Mouse (Mus musculus) CH12.LX (cell line): ENCODE data around the gene Zc3h6. TPM values are rescaled to one million over a fixed set of nuclear protein-coding genes. Genes with fewer than 3 reads are reported as not detected.
A peak's percentile ranks its signal among the peaks of the same experiment; 100 is the strongest.

Experiments used
- DNase-seq: peaks from one replicate; pipeline ENCODE4 v3.0.0-alpha.2; 2013; ENCODE audit errors: extremely low read depth
- H3K27ac ChIP-seq: 2 replicates; pipeline ENCODE4 v1.5.1; 2012; ENCODE audit warnings: low read depth, mild to moderate bottlenecking, control low read depth, moderate library complexity; ENCODE audit not compliant: insufficient read depth
- H3K27me3 ChIP-seq: replicated peaks from 2 replicates; pipeline ENCODE3; 2012; ENCODE audit warnings: inconsistent platforms
- H3K36me3 ChIP-seq, 2 experiments: replicated peaks in 1 of 2; 2 replicates each; pipeline versions ENCODE3 to v1.6.1; 2012; ENCODE audit warnings: inconsistent platforms in 1 of 2, low read length in 1 of 2, mild to moderate bottlenecking in 1 of 2, mixed read lengths in 1 of 2, moderate library complexity in 1 of 2; ENCODE audit not compliant: control insufficient read depth in 1 of 2, insufficient read depth in 1 of 2
- H3K4me1 ChIP-seq, 2 experiments: 2 replicates each; pipeline ENCODE4 v1.6.1; 2012; ENCODE audit warnings: inconsistent platforms in 1 of 2, moderate library complexity in 1 of 2; ENCODE audit not compliant: insufficient read depth in 2 of 2, control insufficient read depth in 1 of 2
- H3K4me2 ChIP-seq: 2 replicates; pipeline ENCODE4 v1.6.1; 2012; ENCODE audit warnings: low read depth, mild to moderate bottlenecking, control low read depth; ENCODE audit not compliant: poor library complexity, insufficient read depth, severe bottlenecking
- H3K4me3 ChIP-seq, 3 experiments: fragments of 150-350 bp in 1 of 3; sonication (generic) in 1 of 3; replicated peaks in 1 of 3; 2 replicates each; pipeline versions ENCODE3 to v1.5.1; 2011 to 2012; ENCODE audit warnings: low read depth in 2 of 3, low read length in 2 of 3, mild to moderate bottlenecking in 2 of 3, moderate library complexity in 2 of 3, control low read depth in 1 of 3, improper control_type of control experiment in 1 of 3, inconsistent platforms in 1 of 3, mixed read lengths in 1 of 3; ENCODE audit not compliant: poor library complexity in 1 of 3
- H3K79me2 ChIP-seq: replicated peaks from 2 replicates; pipeline ENCODE4 v1.6.1; 2012; ENCODE audit warnings: mild to moderate bottlenecking, moderate library complexity; ENCODE audit not compliant: control insufficient read depth, poor library complexity, insufficient read depth, severe bottlenecking; ENCODE audit errors: extremely low read depth
- H3K9ac ChIP-seq: 2 replicates; pipeline ENCODE4 v1.6.1; 2012; ENCODE audit warnings: low read depth, mild to moderate bottlenecking, control low read depth, moderate library complexity; ENCODE audit not compliant: insufficient read depth
- H3K9me3 ChIP-seq: replicated peaks from 2 replicates; pipeline ENCODE3; 2012; ENCODE audit warnings: low read length, inconsistent platforms, mixed read lengths
- BHLHE40 ChIP-seq: IDR thresholded peaks from 2 replicates; pipeline ENCODE4 v1.6.1; 2011; ENCODE audit warnings: mild to moderate bottlenecking, low read depth, low read length, improper control_type of control experiment
- CHD1 ChIP-seq: IDR thresholded peaks from 2 replicates; pipeline ENCODE4 v1.6.1; 2012; ENCODE audit warnings: low read depth, low read length, improper control_type of control experiment, inconsistent platforms
- CHD2 ChIP-seq: IDR thresholded peaks from 2 replicates; pipeline ENCODE4 v1.6.1; 2011; ENCODE audit warnings: low read length, improper control_type of control experiment
- E2F4 ChIP-seq: IDR thresholded peaks from 2 replicates; pipeline ENCODE4 v1.6.1; 2011; ENCODE audit warnings: low read depth, low read length, improper control_type of control experiment; ENCODE audit not compliant: insufficient replicate concordance
- EP300 ChIP-seq: IDR thresholded peaks from 2 replicates; pipeline ENCODE4 v1.6.1; 2011; ENCODE audit warnings: low read length, improper control_type of control experiment
- ETS1 ChIP-seq: conservative IDR thresholded peaks from 2 replicates; pipeline ENCODE4 v1.6.1; 2012; ENCODE audit warnings: low read depth, mild to moderate bottlenecking, inconsistent platforms, low read length, improper control_type of control experiment, moderate library complexity
- HCFC1 ChIP-seq: IDR thresholded peaks from 2 replicates; pipeline ENCODE4 v1.6.1; 2012; ENCODE audit warnings: low read depth, mild to moderate bottlenecking, inconsistent platforms, low read length, improper control_type of control experiment
- MAFK ChIP-seq: IDR thresholded peaks from 2 replicates; pipeline ENCODE4 v1.6.1; 2011; ENCODE audit warnings: low read length, improper control_type of control experiment; ENCODE audit not compliant: insufficient replicate concordance
- MAX ChIP-seq: IDR thresholded peaks from 2 replicates; pipeline ENCODE4 v1.6.1; 2011; ENCODE audit warnings: low read length, improper control_type of control experiment
- MEF2A ChIP-seq: IDR thresholded peaks from 2 replicates; pipeline ENCODE4 v1.6.1; 2014; ENCODE audit warnings: low read depth, mild to moderate bottlenecking, inconsistent platforms, low read length, improper control_type of control experiment, borderline replicate concordance
- MXI1 ChIP-seq: IDR thresholded peaks from 2 replicates; pipeline ENCODE4 v1.6.1; 2011; ENCODE audit warnings: mild to moderate bottlenecking, low read depth, low read length, improper control_type of control experiment
- MYC ChIP-seq: IDR thresholded peaks from 2 replicates; pipeline ENCODE4 v1.6.1; 2011; ENCODE audit warnings: low read depth, mild to moderate bottlenecking, improper control_type of control experiment, low read length
- NELFE ChIP-seq: IDR thresholded peaks from 2 replicates; pipeline ENCODE4 v1.6.1; 2011; ENCODE audit warnings: low read depth, low read length, improper control_type of control experiment
- POLR2A ChIP-seq: IDR thresholded peaks from 2 replicates; pipeline ENCODE4 v1.6.1; 2011; ENCODE audit warnings: low read depth, mild to moderate bottlenecking, improper control_type of control experiment, low read length
- POLR2AphosphoS2 ChIP-seq: IDR thresholded peaks from 2 replicates; pipeline ENCODE4 v1.6.1; 2011; ENCODE audit warnings: low read depth, low read length, improper control_type of control experiment
- SIN3A ChIP-seq: IDR thresholded peaks from 2 replicates; pipeline ENCODE4 v1.6.1; 2012; ENCODE audit warnings: low read length, improper control_type of control experiment, inconsistent platforms
- TBP ChIP-seq: conservative IDR thresholded peaks from 2 replicates; pipeline ENCODE4 v1.6.1; 2011; ENCODE audit warnings: low read depth, low read length, improper control_type of control experiment
- TCF12 ChIP-seq: IDR thresholded peaks from 2 replicates; pipeline ENCODE4 v1.6.1; 2014; ENCODE audit warnings: low read depth, mild to moderate bottlenecking, inconsistent platforms, low read length, improper control_type of control experiment
- UBTF ChIP-seq: IDR thresholded peaks from 2 replicates; pipeline ENCODE4 v1.6.1; 2012; ENCODE audit warnings: low read depth, mild to moderate bottlenecking, inconsistent platforms, low read length, improper control_type of control experiment, moderate library complexity
- ZC3H11A ChIP-seq: IDR thresholded peaks from 2 replicates; pipeline ENCODE4 v1.6.1; 2012; ENCODE audit warnings: low read depth, mild to moderate bottlenecking, inconsistent platforms, low read length, improper control_type of control experiment
- ZKSCAN1 ChIP-seq: IDR thresholded peaks from 2 replicates; pipeline ENCODE4 v1.6.1; 2012; ENCODE audit warnings: low read depth, inconsistent platforms, low read length, improper control_type of control experiment, borderline replicate concordance
- dilution Hi-C: fragments of 300-500 bp; cut with MboI; formaldehyde crosslinking; loops from 2 replicates; pipeline ENCODE4 v1.14.3; 2020; ENCODE audit warnings: low sequenced_read_pairs; ENCODE audit not compliant: extremely low pct_unique_long_range_greater_than_20kb, extremely low pct_ligation_motif_present
- in situ Hi-C: fragments of 300-500 bp; cut with MboI; formaldehyde crosslinking; loops from 3 replicates; pipeline ENCODE4 v1.14.3; 2019; ENCODE audit warnings: low sequenced_read_pairs, low pct_ligation_motif_present, low pct_unique_long_range_greater_than_20kb, mixed read lengths
- polyA plus RNA-seq: library from polyadenylated mRNA; unstranded; fragments of >175 nt; gene quantifications from 2 replicates; pipeline ENCODE4 v1.2.1, GENCODE M21; 2012; ENCODE audit warnings: low read depth; ENCODE audit not compliant: insufficient read length
- total RNA-seq, 2 experiments: library from RNA; depleted of rRNA; stranded (reverse); fragments of 300-350 nt in 1 of 2; fragments of >200 nt in 1 of 2; gene quantifications; 2 replicates each; pipeline ENCODE4 v1.2.3; 2012 to 2014

Gene Zc3h6
- total and polyA plus RNA-seq, 3 experiments: 0.59 to 0.72 (median 0.64) TPM

DNA sequence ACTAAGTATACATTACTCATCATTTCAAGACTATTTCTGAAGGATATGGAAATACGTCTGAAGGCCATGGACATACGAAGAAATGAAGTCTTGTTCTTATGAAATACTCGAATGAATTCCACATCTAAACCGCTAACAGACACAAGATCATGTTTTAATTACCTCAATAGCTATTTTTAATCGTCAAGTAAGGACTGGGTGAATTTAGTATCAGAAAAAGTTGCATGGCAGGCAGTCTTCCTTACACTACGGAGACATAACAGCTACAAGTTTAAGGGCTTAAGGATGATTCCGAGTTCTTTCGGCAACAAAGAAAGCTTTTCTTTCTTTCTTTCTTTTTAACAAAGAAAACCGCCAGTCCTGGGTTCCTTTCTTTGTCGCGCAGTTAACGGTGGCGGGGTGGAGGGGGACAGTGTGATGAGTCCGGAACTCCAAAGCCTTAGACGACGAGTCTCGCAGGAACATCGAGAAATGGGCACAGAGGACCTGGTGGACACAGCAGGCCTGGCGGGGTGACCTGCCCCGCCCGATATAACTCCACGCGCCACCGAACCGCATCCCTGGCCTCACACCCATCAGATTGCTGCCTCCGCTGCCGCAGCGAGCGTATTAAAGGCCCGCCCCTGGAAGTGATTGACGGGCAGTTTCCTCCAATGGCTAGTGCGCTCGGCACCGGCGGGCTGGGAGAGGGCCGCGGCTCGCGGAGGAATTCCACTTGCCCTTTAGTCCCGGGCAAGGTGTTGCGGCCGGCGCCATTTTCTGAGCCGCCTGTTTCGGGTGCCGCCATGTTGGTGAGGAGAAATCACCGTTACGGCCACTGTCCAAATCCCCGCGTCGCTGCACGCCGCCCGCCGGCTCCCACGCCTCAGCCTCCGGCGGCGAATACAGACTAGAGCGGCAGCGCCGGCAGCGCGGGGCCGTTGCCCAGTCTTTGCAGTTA is at the start of gene Zc3h6 (continued):
- TF ChIP-seq E2F4: peak; percentile 67; the same call in 1 of the 2 replicates
- peak; percentile 88 for TF ChIP-seq POLR2A

DNA sequence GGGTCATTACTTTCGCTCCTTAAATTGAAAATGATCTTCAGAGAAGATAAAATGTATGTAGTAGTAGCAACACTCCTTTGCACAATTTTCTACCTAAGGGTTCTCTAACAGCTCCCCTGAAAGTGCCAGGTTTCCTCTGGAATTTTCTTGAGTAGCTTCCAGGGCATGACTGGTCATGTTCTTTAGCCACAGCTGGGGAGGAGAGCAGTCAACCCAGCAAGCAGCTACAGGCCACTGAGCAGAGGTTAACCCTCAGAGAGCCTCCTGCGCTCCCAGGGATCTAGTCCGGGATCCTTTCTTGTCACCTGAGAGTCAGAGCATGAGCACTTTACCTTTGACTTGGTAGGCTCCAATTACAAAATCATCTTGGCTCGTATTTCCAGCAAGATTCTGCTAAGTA is 42.4 kb upstream of the Zc3h6 start:
- peaks cover 2% of the 10 kb centered on the region for H3K9me3 ChIP-seq
- no peak for DNase-seq
- H3K4me3 ChIP-seq: no peak overlapping the region
- no peak overlapping the region for H3K27ac ChIP-seq
- TF ChIP-seq MEF2A (no peak), TBP (no peak), ETS1 (no peak), MYC (no peak), CHD1 (no peak), MXI1 (no peak), BHLHE40 (no peak), CHD2 (no peak), MAX (no peak), UBTF (no peak), POLR2AphosphoS2 (no peak), MAFK (no peak), HCFC1 (no peak), EP300 (no peak), TCF12 (no peak), ZKSCAN1 (no peak), ZC3H11A (no peak), SIN3A (no peak), NELFE (no peak)
- no peaks in the 10 kb centered on the region for H3K4me1 ChIP-seq
- H3K4me2 ChIP-seq: no peak overlapping the region
- in situ Hi-C loops: loop anchor here (25.0 kb wide), 1 partner anchor 338 kb away; no protein-coding TSS in a partner anchor
- H3K27me3 ChIP-seq: no peaks in the 10 kb centered on the region
- peaks cover 17 to 47% of the 10 kb centered on the region in 2 experiments for H3K36me3 ChIP-seq
- H3K79me2 ChIP-seq: no peaks in the 10 kb centered on the region
- dilution Hi-C loops: no loop called here
- no peak overlapping the region for H3K9ac ChIP-seq
